Mouse (Mus musculus): ENCODE data around the gene Slc35b2.

The Slc35b2 gene

DNA sequence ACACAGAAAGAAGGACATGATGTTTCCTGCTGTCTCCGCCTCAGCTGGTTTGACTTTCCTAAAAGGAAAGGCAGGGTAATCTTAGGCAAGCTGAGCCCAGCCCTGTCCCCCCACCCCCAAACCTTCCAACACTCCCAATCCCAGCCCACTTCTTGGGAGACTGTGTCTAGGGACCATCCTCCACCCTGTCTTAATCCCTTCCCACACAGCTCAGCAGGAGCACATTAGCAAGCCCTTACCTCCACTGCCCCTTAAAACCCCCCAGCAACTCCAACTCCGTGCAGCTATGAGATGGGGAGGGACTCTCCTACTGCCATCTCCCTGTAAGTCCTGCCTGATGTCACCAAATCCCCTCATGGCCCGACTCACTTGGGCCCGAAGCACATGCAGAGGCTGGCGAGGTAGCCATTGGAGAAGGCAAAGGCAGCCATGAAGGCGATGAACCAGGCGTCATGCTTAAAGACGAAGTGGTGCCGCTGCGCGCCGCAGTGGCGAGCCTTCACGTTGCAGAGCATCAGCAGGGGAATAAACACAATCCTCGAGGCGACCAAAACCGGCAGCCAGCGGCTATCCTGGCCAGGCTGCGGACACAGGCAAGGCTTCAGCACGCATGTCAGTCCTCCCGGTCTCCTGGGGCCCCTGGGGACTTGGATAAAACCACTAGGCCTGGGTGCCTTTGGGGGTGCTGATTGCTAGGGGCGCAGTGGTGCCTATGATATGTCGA lies 22.2 kb downstream of the Slc35b2 start:
- DNase-seq: no peak

DNA sequence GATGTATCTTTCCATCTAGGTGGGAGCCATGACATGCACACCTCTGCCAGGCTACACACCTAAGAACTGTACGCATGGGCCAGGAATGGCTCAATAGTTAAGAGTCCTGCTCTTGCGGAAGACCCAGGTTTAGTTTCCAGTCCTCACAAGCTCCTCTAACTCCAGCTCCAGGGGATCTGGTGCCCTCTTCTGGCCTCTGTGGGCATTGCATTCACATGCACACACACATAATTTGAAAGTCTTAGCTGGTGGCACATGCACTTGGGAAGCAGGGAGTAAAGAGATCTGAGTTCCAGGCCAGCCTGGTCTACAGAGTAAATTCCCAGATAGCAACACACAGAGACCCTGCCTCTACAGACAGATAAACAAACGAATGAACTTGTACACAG lies 22.8 kb downstream of the Slc35b2 start:
- no peak for DNase-seq

DNA sequence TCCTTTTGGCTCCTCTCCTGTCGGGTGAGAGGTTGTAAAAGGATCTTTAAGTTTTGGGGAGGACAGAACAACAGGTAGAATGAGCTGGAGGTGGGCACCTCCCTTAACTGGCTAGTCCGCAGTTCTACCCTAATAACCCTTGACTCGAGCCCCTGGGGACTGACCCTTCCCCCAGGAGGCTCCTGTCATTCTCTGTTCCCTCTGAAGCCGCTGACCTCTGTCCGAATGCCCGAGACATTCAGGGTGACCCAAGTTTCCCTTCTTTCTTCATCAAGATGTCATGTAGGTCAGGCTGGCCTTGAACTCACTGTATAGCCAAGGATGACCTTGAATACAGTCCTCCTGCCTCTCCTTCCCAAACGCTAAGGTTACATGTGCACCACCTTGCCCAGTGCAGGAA lies 24.7 kb downstream of the Slc35b2 start:
- no peak for DNase-seq

DNA sequence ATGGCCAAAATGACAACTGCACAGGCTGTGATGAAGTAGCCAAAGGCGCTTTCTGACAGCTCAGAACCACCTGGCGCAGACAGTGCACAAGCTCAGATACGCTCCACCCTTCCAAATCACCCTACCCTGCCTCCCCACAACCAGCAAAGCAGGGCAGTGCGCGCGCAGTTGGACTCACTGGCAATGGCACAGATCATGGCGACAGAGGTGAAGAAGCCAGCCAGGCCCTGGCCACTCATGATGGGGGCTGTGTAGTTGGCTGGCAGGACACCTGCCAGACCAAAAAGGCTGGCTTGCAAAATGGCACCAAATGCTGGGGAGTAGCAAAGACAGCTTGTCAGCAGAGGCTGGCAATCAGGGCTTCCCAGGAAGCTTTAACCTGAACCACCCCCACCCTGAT lies 25.6 kb downstream of the Slc35b2 start:
- DNase-seq: no peak

DNA sequence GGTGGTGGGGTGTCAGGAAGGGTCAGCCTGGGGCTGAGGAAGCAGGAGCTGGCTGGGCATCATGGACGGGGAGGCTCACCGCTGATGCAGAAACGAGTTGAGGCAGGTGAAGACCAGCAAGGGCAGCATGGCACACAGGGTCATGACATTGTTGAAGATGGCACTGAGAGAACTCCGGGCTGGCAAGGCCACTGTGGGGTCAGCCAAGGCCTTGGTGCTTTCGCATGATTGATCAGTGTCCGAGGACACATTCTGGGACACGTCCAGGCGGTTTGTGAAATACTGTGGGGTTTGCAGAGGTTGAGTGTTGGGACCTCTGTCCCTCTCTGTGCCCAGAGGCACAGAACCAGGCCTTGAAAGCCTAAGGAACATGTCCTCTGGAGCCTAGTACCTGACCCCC lies 26.2 kb downstream of the Slc35b2 start:
- peak; percentile 15 for DNase-seq

DNA sequence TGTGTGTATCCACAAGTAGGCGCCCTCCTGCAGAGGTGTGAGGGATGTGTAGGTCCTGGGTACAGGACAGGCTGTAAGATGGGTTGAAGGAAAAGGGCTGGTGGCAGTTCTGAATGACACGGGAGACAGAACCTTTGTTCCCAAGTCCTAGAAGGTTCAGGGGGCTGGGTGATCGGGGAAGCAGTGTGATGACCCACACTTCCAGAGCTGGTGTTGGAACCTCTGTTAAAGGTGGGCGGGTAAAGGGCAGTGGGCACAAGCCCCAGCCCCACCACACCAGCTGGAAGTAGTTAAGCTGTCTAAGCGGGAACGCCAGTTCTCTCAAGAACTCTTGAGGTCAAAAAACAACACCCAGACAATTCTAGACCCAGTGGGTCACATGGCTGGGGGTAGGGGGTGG lies 26.7 kb downstream of the Slc35b2 start:
- peak; percentile 3 for DNase-seq

DNA sequence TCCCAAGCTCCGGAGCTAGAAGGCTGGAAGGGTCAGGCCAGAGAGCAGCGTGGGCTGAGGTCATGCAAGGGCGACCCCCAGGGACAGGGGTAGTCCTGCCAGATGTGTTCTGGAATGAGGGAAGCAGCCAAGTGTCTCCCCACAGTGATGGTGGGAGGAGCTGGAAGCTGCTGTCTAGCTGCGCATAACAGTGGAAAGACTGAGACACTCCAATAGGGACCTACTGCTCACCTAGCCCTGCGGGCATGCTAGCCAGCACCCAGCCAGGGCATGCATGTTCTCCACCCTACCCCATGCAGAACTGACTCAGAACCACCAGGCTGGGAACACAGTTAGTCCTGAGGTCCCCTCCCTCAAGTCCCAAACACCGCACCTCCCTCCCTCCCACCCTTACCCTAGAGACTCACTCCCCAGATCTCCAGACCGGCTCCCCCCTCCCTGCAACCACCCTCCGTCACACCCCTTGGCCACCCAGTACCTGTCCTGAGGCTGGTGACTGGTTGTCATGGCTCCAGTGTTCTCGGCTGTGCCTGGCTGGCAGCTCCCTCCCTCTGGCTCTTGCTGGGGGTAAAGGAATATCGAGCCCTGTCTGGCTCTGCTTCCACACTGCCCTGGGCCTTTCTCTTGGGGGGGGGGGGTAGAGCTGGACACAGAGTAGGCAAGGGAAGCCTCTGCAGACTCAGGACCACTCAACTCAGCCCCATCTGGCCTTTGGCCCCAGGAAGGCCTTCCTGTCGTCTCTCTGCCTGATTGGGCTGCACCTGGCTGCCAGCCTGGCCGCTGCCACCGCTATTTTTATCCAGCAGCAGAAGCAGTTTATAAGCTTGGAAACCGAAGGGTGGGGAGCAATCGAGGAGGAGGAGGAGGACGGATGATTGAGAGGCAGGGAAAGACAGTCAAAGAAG lies 28.3 kb downstream of the Slc35b2 start:
- peak; percentile 61 for DNase-seq

DNA sequence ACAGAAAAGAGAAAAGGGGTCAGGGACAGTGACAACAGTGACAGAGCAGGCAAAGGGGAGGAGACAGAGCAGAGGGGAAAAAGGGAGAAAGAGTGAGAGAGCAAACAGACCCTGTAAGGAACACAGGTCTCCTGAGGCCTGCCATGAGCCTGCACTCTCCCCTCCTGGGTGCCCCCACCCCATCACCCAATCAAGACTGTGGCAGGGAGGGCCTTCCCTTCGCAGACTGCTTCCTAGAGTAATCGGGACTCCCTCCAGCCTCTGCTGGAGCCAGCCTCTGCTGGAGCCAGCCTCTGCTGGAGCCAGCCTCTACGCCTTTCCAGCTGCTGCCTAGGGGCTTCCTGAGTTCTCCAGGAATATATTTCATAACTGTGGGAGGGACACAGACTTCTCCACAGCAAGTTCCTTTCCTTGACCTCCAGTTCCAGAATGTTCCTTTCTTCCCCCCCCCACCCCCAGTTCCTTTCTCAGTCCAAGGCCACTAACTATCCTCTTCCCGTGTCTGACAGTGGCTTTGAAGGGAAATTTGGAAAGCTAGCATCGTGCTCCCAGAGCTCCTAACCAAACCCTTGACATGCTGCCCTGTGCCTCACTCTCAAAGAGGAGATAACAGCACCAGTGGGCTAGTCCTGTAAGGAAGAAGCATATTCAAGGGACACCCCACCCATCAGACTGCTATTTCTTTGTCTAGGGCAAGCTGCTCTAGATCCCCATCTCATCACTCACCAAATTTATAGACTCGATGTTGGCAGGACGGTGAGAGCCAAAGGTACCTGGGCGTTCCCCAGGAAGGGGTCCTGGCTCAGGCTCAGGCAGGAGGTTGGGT lies 29.1 kb downstream of the Slc35b2 start:
- peak; percentile 59 for DNase-seq

DNA sequence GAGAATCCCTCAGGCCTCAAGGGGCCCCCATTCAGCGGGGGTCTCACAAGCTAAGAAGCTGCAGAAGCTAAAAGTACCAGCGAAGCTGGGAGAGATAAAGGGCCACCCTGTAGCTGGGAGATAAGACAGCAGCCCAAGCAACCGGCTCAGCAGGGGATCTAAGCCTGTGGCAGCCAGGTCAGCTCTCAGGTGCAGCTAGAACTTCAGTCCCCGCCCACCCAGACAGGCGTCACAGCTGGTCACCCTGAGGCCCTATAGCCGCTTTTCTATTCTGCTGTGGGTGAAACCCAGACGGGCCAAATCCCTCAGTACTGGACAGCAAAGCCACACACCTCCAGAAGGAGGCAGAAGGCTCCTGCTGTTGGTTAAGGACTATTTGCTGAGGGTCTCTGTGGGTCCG lies 29.8 kb downstream of the Slc35b2 start:
- DNase-seq: no peak

DNA sequence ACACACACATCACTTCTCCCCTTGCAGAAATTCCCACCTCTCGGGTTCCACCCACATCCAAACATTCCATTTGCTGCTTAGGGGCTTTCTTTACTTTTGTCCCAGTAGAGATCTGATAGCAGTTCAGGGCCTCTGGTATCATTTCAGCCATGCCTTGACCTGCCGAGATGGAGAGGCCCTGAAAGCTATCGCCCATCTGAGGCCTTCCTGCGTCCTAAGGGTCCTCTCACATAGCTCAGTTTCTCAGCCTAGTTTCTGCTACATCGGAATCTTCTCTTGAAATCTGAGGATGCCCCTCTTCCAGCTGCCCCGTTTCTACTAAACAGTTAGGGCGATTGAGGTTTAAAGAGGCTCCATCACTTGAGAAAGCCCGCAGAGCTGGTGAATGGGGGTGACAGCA lies 30.5 kb downstream of the Slc35b2 start:
- no peak for DNase-seq

DNA sequence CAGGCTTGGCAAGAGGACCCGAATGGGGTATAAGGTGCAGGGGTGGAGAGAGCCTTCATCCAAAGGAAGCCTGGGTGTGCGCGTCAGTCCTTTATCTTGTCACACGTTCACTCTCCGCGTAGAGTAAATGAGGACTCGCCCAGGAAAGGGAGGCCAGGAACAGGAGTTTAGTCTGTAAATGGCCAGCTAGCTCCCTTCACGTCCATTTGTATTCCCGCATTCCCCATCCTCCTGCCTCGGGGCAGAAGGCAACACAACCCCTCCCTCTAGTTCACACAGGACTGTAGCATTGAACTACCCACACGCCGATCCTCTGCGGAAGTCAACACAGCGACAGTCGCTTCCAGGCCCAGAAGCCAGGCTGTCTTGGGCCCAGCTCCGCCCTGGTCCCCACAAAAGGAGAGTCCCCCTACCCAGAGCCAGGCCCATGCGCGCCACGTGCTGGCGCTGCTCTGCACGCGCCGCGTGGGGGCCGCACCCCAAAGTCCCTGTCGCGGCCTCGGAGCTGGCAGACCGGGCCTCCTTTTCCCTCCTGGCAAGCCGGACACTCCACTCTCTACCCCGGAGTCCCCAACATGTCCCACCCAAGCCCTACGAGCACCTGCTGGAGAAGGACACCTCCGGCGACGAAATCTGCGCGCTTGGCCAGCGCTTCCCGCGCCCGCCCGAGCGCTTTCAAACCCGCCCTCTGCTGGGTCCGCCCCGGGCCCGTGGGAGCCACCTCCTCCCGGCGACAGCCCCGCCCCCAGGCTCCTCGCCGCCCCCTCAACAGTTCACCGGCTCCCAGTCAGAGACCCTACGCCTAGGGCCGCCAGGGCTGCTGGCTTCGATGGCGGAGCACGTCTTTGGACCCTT lies 31.4 kb downstream of the Slc35b2 start:
- peak; percentile 64 for DNase-seq

DNA sequence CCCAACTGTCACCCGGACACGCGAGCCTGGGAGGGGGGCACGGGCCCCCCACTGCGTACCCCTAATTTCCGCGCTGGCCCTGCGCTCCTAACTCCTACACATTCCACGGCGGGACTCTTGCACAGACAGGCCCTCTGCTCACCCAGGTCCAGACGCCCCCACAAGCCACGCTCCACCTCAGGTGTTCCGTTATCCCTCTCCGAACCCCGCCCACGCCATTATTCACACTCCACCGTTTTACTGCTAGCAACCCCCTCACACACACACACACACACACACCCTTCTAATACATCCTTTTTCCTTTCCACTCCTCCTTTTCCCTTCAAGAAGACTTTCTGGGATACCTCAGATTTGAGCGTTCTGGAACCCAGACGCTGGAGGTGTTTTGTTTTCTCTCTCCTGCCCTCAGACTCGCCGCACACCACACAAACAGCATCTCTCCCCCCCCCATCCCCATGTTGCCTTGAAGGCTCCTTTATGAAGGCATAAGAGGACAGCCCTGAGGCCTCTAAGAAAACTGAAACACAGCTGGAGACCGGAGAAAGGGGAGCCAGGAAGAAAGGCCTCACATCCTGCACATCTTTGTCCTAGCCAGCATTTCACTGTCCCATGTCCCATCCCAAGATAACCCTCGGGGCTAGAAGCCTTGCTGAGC lies 32.2 kb downstream of the Slc35b2 start:
- no peak for DNase-seq

DNA sequence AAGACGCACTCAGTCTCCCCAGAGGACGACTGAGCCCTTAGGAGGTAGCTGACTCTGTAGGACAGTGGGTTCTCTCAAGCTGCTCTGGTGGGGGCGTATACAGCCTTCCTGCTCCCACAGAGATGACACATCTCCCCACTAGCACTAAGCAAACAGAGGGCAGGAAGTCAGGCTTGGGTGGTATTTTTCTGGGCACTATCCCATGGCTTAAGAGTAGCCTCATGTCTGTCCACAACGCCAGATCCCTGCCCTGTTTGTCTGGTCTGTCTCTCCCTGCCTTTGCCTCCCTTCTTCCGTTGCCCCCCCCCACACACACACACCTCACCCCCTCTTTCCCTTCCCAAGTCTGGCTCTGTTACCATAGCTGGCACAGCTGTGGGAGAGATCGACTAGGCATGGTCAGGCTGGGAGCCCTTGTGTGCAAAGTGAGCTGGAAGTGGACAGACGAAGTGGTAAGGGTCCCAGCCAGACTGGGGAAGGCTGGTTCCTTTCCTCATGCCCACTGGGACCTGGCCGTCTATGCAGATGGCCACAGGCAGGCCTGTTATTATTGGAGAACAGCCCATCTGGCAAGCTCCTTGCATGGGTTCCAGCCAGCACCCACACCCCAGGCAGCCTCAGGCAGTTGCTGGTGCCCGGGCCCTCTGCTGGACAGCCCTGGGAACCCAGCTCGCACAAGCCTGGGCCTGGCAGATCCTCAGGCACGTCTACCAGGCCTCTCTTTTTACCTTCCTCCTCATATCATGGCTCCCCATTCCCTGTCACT lies 33.1 kb downstream of the Slc35b2 start:
- DNase-seq: peak; percentile 83

DNA sequence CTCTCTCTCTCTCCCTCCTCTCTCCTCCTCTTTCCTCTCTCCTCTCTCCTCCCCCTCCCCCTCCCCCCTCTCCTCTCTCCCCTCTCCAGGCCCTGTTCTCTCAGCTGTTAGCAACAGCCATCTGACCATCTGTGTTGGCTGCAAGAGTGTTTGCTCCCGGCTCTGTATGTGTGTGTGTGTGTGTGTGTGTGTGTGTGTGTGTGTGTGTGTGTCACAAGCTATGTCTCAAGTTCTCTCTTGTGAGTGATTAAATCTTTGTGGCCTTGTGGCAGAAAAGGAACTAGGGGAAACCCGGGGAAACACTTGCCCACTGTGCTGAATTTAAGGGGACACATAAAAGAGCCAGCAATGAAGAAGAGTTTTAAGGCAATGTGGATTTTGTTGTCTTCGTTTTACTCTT lies 34.1 kb downstream of the Slc35b2 start:
- DNase-seq: no peak

DNA sequence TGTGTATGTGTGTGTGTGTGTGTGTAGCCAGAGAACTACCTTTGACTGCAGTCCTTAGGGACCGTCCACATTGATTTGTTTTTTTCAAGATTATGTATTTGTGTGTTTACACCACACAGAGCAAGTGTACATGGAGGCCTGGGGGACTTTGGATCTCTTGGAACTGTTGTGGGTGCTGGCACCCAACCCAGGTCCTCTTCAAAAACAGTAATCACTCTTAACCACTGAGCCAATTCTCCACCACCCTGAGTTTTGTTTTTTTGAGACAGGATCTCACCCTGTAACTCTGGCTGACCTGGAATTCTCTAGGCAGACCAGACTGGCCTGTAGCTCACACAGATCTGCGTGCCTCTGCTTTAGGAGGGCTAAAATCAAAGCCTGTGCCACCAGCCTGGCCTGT lies 34.7 kb downstream of the Slc35b2 start:
- DNase-seq: no peak

DNA sequence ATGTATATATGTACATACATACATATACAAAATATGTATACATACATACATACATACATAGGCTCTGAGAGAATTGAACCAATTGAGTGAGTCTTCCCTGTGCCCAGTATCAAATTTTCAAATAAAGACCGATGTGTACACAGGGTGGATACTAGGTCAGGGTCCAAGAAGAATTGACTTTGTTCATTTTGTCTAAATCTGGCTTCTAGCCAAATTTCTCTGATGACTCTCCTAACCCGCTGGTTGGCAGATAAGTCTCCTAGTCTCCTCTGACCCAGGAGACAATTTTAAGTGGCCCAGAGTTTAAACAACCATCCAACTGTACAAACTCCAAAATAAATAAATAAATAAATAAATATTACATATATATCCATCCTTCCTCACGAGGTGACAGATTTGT lies 35.2 kb downstream of the Slc35b2 start:
- DNase-seq: no peak

DNA sequence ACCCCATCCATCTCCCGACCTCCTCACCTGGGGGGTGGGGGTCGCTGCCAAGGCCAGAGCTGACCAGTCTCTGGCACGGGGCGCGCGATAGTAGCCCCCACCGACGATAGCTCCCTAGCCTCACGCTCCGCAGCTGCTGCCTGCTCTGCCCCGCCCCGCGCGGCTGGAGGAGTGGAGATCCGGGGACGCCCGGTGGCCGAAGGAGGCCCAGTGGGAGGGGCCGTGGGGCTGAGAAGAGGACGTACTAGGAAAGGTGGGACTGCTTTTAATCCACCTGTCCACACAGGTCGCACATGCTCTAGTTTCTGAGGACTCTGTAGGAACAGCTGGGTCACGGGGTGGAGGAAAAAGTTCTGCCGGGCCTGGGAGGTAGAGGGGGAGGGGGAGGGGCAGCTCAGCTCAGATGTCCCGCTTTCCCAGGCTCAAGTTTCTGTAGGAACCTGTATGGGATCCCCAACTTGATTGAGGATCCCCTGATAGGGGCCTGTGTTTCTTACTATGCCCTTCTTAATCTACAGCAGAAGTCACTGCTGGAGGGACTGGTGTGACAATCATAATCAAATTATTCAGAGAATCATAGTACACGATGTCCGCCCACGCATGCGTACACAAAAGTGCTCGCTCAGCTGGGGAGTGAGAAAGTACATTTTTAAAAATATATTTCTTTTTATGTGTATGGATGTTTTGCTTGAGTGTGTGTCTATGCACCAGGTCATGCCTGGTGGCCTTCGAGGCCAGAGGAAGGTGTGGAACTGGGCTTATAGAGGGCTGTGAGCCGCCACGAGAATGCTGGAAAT lies 36.0 kb downstream of the Slc35b2 start, which contains the start of gene Slc29a1:
Gene Slc29a1 (minus strand): TSS at position 161 of the 797 bp plus-strand sequence.
- peak; percentile 76 for DNase-seq

DNA sequence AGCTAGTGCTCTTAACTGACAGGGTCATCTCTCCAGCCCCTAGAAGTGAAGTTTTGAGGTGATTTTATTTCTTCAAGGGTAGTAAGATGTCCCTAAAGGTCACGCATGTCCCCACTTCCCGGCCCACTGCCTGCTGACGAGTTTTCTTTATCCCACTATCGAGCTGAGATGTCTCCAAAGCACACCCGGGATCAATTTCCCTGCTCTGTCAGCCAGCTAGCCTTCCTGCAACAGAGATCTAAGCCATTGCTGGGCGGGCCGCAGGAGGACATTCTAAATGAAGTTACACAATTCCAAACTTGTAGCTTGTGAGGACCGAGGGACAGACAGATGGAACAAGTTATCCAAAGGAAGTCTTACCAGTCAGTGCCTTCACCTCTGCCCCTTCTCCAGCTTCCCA lies 36.6 kb downstream of the Slc35b2 start:
- DNase-seq: no peak

DNA sequence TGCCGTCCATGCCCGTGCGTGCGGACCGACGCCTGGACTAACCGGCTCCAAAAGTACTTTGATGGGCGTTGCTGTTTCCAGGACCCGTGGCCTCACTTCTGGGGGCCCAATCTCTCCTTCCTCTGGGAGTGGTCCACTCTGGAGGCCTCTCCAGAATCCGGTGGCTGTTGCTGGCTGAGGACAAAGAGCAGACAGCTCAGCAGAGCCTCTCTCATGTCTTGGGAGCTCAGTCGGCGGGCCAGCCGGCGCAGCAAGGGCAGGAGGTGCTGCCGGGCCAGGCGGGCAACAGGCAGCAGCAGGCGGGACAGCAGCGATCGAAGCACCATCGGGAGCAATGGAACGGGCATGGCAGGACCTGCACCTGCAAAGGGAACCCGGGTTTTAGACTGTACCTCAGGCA lies 37.7 kb downstream of the Slc35b2 start:
- no peak for DNase-seq

DNA sequence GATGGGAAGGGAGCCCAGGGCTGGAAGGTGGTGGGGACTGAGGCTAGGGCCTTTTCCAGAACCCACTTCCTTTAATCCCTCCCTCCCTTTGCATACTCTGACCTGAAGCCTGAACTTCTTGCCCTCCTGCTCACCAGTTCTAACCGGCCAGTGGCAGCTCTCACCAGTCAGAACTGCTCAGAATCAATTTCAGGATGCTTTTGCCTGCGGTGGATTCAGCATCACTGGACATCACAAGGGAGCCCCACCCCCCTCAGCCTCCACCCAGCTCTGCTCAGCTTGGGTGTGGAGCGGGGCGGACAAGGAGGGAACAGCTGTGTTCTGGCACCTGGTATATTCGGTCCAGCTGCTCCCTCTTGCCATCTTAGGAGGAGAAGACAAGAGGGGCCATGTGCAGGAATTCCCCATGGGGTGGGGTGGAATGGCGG lies 38.2 kb downstream of the Slc35b2 start, which contains the start of gene Mymx:
Gene Mymx (minus strand): TSS at position 226 of the 428 bp plus-strand sequence.
- peak; percentile 78 for DNase-seq
